Mouse (Mus musculus) retina, embryonic 14.5 days (tissue): Measurements from ENCODE around the gene Pakap.

Source experiments
- DNase-seq: peaks from one replicate; pipeline ENCODE4 v3.0.0-alpha.2; 2015; ENCODE audit warnings: low spot score

The Pakap gene

GRCm38 (mm10) chr4:57672996-57673906 is 105.3 kb downstream of the Pakap start:
- peak; percentile 92 for DNase-seq

DNA sequence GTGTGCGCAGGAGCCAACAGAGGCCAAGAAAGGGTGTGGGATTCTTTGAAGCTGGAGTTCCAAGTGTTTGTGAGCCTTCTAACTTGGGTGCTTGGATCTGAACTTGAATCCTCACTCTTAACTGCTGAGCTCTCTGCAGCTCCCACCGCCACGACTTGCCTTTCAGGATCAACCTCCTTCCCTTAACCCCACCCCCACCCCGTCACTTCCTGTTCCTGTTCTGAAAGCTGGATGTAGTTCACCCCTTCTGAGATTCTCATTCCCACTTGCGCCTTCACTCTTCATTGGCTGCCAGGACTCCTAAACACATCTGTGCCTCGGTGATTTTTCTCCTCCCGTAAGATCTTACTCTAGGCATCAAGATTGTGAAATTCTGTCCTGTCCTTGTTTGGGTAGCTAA is 106.4 kb downstream of the Pakap start:
- no peak for DNase-seq

- peak; percentile 45 for DNase-seq
Observed at GRCm38 (mm10) chr4:57675387-57675786, 107.4 kb downstream of the Pakap start.

DNA sequence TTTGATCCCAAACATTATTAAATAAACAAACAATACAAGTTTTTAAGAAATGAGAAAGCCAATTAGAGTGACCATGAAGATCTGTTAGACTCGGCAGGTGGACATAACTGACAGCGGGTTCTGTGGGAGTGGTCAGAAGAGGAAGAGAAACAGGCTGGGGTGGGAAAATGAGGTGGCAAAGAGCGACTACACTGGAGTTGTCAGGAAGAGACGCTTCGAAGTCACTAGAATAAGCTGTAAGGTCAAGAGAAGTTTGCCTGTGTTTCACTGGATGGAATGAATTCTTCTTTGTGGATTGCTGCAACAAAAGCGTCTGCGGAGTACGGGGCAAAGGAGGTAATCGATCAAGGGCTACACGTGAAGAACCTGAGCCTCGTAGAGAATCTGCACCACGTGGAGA is 109.9 kb downstream of the Pakap start:
- DNase-seq = no peak

DNA sequence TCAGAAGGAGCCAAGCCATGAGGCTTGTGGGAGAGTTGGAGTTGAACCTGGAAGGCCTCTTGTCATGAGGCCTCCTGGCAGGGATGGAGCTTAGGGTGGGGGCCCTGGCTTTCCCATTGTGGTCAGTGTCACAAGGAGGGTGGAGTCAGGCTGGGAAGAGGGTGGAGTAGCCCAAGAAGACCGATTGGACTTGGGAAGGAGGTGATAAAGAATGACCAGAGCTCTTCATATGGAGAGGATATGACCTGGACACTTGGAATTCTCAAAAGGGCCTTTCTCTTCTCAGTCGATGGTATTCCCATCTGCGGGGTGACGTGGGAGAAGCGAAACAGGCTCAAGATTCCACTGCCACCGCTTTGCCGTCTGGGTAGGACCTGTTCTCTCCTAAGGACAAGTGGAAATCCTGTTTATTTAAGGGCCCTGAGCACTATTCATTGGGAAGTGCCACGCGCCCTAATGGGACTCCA is 111.0 kb downstream of the Pakap start:
- DNase-seq = no peak

- no peak for DNase-seq
Observed at GRCm38 (mm10) chr4:57680186-57680585, 112.2 kb downstream of the Pakap start.

- peak; percentile 29 for DNase-seq
Observed at GRCm38 (mm10) chr4:57681511-57681910, 113.5 kb downstream of the Pakap start.

GRCm38 (mm10) chr4:57682341-57682740 is 114.4 kb downstream of the Pakap start:
- no peak for DNase-seq

- DNase-seq = no peak
Observed at GRCm38 (mm10) chr4:57682944-57683343, 115.0 kb downstream of the Pakap start.

- DNase-seq = no peak
Observed at GRCm38 (mm10) chr4:57684676-57685215, 116.8 kb downstream of the Pakap start.

GRCm38 (mm10) chr4:57686736-57687135 is 118.8 kb downstream of the Pakap start:
- DNase-seq = no peak

- no peak for DNase-seq
Observed at GRCm38 (mm10) chr4:57687583-57687982, 119.6 kb downstream of the Pakap start.

- DNase-seq = no peak
Observed at GRCm38 (mm10) chr4:57688131-57688530, 120.2 kb downstream of the Pakap start.

DNA sequence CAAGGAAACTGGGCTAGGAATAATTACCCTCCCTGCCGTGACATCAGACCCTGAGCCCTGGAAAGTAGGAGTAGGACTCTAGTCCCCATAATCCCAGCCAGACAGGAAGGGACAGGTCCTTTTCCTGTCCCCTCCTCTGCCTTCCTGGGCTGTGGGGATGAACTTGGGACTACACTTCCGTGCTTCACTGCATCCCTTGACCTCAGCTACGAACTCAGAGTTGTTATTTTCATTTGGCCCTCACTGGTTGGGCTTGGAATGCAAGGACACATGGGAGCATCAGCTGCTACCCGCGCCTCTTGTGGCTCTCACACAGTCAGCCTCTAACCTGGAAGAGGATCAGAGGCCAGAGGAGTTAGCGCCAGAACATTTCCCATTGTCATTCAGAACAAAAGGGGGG is 122.0 kb downstream of the Pakap start:
- no peak for DNase-seq

DNA sequence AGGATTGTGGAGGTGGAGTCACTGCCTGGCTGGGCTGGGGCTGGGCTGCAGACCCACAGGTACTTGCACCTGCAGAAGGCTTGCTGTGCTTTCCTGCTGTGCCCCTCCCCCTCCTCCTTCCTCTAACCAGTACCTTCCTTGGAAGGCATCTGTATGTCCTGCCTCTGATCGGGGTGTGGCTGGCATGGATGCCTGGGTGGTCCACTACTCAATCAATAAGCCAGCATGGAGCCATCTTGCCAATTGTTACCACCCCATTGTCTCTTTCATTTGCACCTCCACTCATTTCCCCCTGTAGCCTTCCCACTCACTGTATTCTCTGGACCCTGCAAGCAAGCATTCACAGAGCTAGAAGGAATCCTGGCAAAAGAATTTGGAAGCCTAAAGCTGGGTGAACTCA is 122.8 kb downstream of the Pakap start:
- DNase-seq = no peak

GRCm38 (mm10) chr4:57694356-57695136 is 126.6 kb downstream of the Pakap start:
- DNase-seq = no peak

DNA sequence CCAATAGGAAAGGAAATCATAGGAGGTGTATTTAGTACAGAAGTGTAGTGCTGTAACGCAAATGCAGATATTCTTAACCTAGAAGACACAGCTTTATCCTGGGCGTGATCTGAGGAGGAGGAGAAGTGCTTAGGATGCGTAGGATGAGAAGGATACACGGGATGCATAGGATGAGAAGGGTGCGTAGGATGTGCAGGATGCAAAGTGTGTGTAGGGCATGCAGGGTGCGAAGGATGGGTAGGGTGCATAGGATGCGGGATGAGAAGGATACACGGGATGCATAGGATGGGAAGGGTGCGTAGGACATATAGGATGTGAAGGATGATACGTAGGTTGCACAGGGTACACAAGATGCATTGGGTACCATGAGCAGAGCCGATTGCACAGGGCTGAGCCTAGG is 129.0 kb downstream of the Pakap start:
- DNase-seq = no peak

DNA sequence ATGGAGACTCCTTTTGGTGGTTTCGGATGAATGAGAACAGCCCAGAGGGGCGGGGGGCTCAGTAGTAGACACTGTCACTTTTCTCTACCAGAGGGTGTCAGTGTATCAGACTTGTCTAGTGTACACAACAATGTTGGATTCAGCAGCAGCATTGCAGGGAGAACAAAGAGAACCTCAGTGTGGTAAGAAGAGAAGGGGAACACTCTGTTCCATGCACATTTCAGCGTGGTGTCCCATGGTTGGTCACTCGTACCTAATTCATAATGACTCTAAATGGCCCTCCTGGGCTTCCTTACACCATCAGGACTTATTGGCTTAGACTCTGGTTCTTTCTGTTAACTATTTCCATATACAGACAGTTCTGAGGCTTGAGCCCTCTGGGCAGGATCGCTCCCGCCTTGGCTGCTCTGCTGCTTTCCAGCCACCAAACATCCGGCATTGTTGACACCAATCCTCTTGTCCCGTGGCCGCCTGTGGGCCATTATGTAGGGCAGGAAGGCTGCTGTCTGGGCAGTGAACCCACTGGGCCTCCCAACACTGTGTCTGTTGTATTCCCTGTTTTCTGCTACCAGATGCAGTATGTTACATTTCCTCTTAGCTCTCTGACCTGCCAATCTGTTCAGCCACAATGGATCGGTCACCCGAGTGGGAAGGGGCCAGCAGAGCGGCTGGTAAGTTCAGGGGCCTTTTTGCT is 130.1 kb downstream of the Pakap start:
- DNase-seq = peak; percentile 24

DNA sequence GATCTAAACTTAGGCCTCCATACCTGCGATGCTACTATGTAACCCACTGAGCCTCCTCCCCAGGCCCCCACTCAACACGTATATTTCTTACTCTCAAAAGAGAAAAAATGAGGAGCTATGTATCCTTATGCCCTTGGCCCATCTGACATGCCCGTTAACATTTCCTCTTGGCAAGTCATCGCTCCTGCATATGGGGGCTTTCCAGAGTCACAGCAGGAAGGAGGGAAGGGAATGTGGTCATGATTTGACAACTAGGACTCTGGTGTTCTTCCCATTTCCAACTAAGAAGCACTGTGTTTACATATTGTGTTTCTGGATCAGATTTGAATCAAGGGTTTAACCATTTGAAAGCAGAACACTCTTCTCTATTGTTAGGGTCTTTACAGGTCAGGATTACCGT is 133.6 kb downstream of the Pakap start:
- no peak for DNase-seq

DNA sequence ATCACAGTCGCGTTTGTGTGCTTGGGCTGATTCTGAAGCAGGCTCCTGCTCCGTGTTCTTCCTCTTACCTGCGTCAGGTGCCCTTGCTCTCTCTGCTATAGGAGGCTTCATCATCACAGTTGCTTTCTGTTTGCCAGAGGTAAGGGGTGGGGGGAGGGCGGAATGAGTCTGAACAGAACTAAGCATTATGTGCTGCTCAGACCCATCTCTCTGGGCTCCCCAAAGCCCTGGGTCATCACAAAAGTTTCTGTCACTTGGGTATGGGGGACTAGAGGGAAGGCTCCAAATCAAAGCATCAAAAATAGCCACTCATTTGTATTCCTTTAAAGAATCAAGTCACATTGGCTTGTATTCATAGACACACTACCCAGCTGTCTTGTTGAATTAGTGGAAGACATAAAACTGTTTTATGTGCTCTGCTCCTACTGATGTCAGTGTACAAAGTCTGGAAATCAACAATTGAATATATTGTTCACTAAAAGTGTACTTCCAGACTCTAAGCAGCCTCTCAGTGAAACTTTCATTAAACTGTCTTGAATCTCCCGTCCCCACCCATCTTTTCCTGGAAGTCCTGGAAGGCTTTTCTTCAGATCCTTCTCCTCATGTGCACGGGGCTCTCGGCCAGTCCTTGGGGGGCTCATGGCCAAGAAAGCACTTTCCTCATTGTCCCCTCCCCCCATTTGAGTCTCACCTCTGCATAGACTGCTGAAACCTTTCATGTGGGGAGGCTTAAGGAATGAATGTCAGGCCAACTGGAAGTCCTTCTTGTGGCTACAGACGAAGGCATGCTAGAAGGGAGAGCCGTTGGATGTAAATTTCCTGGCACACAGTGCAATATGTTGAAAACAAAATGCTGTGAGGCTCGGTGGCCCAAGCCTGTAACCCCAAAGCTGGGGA is 135.8 kb downstream of the Pakap start:
- DNase-seq = no peak

DNA sequence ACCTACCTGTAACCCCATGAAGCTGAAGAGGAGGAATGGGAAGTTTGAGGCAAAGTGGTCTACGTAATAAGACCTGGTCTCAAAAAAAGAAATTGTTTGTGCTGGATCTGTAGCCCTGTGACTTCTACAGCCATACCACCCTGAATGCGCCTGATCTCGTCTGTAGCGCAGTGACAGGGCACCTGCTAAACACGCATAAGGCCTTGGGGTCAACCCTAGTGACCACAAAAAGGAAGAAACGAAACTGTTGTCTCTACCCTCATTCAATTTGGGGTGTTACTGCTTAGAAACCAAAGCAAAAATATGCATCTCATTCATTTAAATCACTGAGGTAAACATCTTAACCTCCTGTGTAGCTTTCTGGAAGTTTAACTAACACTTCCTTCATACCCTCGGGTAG is 136.6 kb downstream of the Pakap start:
- DNase-seq = no peak
